Mouse (Mus musculus) spleen, postnatal 14 days (tissue): ENCODE data around the gene Tmem204.
A peak's percentile ranks its signal among the peaks of the same experiment; 100 is the strongest.

ENCODE experiments used
- DNase-seq, 2 experiments: peaks; one replicate each; pipeline ENCODE4 v3.0.0; 2021 to 2022; ENCODE audit warnings: low spot score in 2 of 2

The Tmem204 gene

GRCm38 (mm10) chr17:25014841-25015570 lies 68.4 kb downstream of the Tmem204 start:
- peak; percentile 13 to 31 for DNase-seq

- DNase-seq = peak; percentile 16 to 35
Measured at GRCm38 (mm10) chr17:25013606-25014501, 69.5 kb downstream of the Tmem204 start.
